Mouse (Mus musculus) stomach, embryonic 16.5 days (tissue): ENCODE measurements at regions not wholly inside any gene's neighbourhood (a gene's known extent, or its start where the extent isn't known, plus 50 kb on each side); places are given as distances from the start of the nearest gene placed in this dataset.
A peak's percentile ranks its signal among the peaks of the same experiment; 100 is the strongest.

ENCODE experiments used
- ATAC-seq: fragments of 200-750 bp; cut with Nextera tagmentation; 2 replicates; pipeline ENCODE4 v1.8.0; 2017; ENCODE audit warnings: moderate number of reproducible peaks, moderate TSS enrichment; ENCODE audit not compliant: insufficient read depth, low FRiP score
- H3K27ac ChIP-seq: fragments of 300-500 bp; sonication (generic); 2 replicates; pipeline ENCODE4 v1.5.1; 2014; ENCODE audit warnings: low read length
- H3K27me3 ChIP-seq: fragments of 300-500 bp; sonication (generic); 2 replicates; pipeline ENCODE4 v1.6.1; 2014; ENCODE audit warnings: low read length, control low read depth, mixed read lengths; ENCODE audit not compliant: control insufficient read depth, insufficient read depth
- H3K36me3 ChIP-seq: fragments of 300-500 bp; sonication (generic); 2 replicates; pipeline ENCODE4 v1.6.1; 2014; ENCODE audit warnings: low read length; ENCODE audit not compliant: control insufficient read depth, insufficient read depth
- H3K4me1 ChIP-seq: fragments of 300-500 bp; sonication (generic); 2 replicates; pipeline ENCODE4 v1.6.1; 2014; ENCODE audit warnings: low read length, control low read depth, mixed read lengths; ENCODE audit not compliant: control insufficient read depth, insufficient read depth
- H3K4me2 ChIP-seq: fragments of 300-500 bp; sonication (generic); 2 replicates; pipeline ENCODE4 v1.6.1; 2014; ENCODE audit warnings: low read depth, low read length, mixed read lengths
- H3K4me3 ChIP-seq: fragments of 300-500 bp; sonication (generic); replicated peaks from 2 replicates; pipeline ENCODE4 v1.5.1; 2014; ENCODE audit warnings: mild to moderate bottlenecking, low read length
- H3K9ac ChIP-seq: fragments of 300-500 bp; sonication (generic); 2 replicates; pipeline ENCODE4 v1.6.1; 2014; ENCODE audit warnings: low read length
- H3K9me3 ChIP-seq: fragments of 300-500 bp; sonication (generic); replicated peaks from 2 replicates; pipeline ENCODE4 v1.6.1; 2016; ENCODE audit warnings: low read length, control low read depth; ENCODE audit not compliant: control insufficient read depth
- WGBS: fragments of 180-500 bp; shearing (Covaris S2); extraction: QIAGEN DNeasy Blood & Tissue Kit; methylation state at CpG from one replicate; pipeline ENCODE4 v1.1.7; 2014; 5-methylcytosine and 5-hydroxymethylcytosine counted together

GRCm38 (mm10) chr9:41229225-41229582, 67.7 kb upstream of the Ubash3b start:
- H3K4me2 ChIP-seq, result peak overlapping the region; percentile 68
- WGBS, result 9% methylated on average over 5 of the region's 5 CpGs
- H3K27me3 ChIP-seq, result no peaks in the 10 kb centered on the region
- H3K9ac ChIP-seq, result peak overlapping the region; percentile 83
- no peaks in the 10 kb centered on the region for H3K9me3 ChIP-seq
- H3K27ac ChIP-seq, result peak overlapping the region; percentile 80
- H3K4me1 ChIP-seq, result 0 out of 2 replicates have a peak, but pooled peaks cover 6% of the 10 kb centered on the region
- no peaks in the 10 kb centered on the region for H3K36me3 ChIP-seq
- no peak; the same call in 1 of the 2 replicates for ATAC-seq
- H3K4me3 ChIP-seq, result peak overlapping the region; percentile 51

DNA sequence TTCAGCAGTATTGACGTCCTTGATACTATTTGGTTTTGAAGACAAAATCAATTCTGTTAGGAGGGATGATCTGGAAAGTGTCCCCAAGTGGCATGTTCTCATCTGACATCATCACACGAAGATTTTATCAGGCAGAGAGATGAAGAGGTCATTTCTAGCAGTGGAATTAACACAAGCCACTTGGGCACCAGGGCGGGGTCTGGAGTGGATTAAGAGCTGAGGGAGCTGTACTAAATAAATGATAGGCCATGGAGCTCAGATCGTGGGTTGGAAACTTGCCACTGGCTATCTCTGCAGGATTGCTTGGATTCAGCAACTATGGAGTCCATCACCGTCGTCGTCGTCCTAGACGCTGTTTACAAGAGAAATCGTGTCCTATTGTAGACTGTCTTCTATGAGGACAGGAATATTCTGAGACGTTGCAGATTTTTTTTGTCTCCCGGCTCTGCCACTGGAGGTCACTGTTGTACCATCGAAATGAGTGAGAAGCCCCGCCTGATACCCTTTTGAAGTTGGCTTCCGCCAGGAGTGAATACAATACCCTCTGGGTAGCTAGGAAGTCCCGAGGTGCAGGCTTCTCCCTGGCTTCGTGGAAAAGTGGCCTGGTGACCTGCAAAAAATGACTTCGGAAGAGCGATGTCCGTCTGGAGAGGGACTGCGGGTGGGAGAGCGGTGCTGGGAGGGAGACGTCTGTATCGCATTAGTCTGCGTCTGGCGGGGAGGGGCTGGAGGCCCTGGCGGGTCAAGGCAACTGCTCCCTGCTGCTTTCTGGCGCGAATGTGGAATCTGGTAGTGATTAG, 67.1 kb upstream of the Ubash3b start:
- H3K4me2 ChIP-seq, result peak overlapping the region; percentile 68
- peak; percentile 92 for ATAC-seq
- H3K4me1 ChIP-seq, result 0 out of 2 replicates have a peak, but pooled peaks cover 9% of the 10 kb centered on the region
- WGBS, result 5% methylated on average over 29 of the region's 29 CpGs
- H3K27ac ChIP-seq, result peak overlapping the region; percentile 80
- no peaks in the 10 kb centered on the region for H3K27me3 ChIP-seq
- no peaks in the 10 kb centered on the region for H3K36me3 ChIP-seq
- H3K9ac ChIP-seq, result peak overlapping the region; percentile 83
- H3K9me3 ChIP-seq, result no peaks in the 10 kb centered on the region
- peak overlapping the region; percentile 51 for H3K4me3 ChIP-seq

DNA sequence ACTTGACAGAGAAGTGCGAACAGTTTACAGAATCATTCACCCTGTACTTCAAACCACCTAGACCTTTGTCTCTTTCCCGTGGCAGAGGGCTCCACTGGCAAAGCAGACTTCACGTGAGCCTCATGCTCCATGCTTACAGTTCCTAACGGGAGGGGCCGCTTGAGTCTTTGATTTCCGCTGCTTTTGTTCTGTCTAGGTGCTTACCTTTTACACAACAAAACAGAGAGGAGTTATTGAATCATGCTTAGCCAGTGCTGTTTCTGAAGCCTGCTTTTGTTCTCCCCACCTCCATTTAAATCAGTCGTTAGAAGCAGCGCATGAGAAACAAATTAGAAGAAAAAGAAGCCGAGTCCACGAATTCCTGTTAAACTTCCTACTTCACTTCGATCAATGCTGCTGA, 61.9 kb upstream of the Ubash3b start:
- 26% methylated on average over 11 of the region's 11 CpGs for WGBS
- Histone ChIP-seq H3K36me3 (no peaks in the 10 kb centered on the region), H3K9ac (peak overlapping the region; percentile 13; the same call in 1 of the 2 replicates), H3K4me3 (no peak overlapping the region), H3K9me3 (no peaks in the 10 kb centered on the region), H3K27ac (no peak overlapping the region), H3K4me1 (peaks cover 9% of the 10 kb centered on the region; the same call in 1 of the 2 replicates), H3K4me2 (peak overlapping the region; percentile 26), H3K27me3 (no peaks in the 10 kb centered on the region)
- ATAC-seq, result no peak

- no peaks in the 10 kb centered on the region for H3K36me3 ChIP-seq
- peaks cover 9% of the 10 kb centered on the region; the same call in 1 of the 2 replicates for H3K4me1 ChIP-seq
- no peak overlapping the region for H3K4me3 ChIP-seq
- no peak overlapping the region for H3K4me2 ChIP-seq
- H3K9ac ChIP-seq, result no peak overlapping the region
- no peaks in the 10 kb centered on the region for H3K9me3 ChIP-seq
- 69% methylated on average over 16 of the region's 16 CpGs for WGBS
- no peak overlapping the region for H3K27ac ChIP-seq
- no peaks in the 10 kb centered on the region for H3K27me3 ChIP-seq
- no peak for ATAC-seq
These were observed 61.0 kb upstream of the Ubash3b start for GRCm38 (mm10) chr9:41222346-41223015.

GRCm38 (mm10) chr9:41221110-41221790, 59.8 kb upstream of the Ubash3b start:
- H3K4me1 ChIP-seq, result peaks cover 9% of the 10 kb centered on the region; the same call in 1 of the 2 replicates
- no peak overlapping the region for H3K4me2 ChIP-seq
- no peaks in the 10 kb centered on the region for H3K9me3 ChIP-seq
- H3K27ac ChIP-seq, result no peak overlapping the region
- H3K4me3 ChIP-seq, result no peak overlapping the region
- 80% methylated on average over 4 of the region's 4 CpGs for WGBS
- H3K36me3 ChIP-seq, result no peaks in the 10 kb centered on the region
- H3K27me3 ChIP-seq, result no peaks in the 10 kb centered on the region
- H3K9ac ChIP-seq, result no peak overlapping the region
- ATAC-seq, result no peak

- Histone ChIP-seq H3K27me3 (no peaks in the 10 kb centered on the region), H3K36me3 (no peaks in the 10 kb centered on the region), H3K4me3 (no peak overlapping the region), H3K9ac (no peak overlapping the region), H3K9me3 (no peaks in the 10 kb centered on the region), H3K4me1 (peaks cover 9% of the 10 kb centered on the region; the same call in 1 of the 2 replicates), H3K27ac (no peak overlapping the region), H3K4me2 (no peak overlapping the region)
- WGBS, result 59% methylated on average over 3 of the region's 3 CpGs
- no peak for ATAC-seq
These were observed 58.7 kb upstream of the Ubash3b start for GRCm38 (mm10) chr9:41220105-41220669.

- no peak for ATAC-seq
- Histone ChIP-seq H3K36me3 (no peaks in the 10 kb centered on the region), H3K4me3 (no peak overlapping the region), H3K4me2 (no peak overlapping the region), H3K9ac (no peak overlapping the region), H3K9me3 (no peaks in the 10 kb centered on the region), H3K4me1 (peaks cover 6% of the 10 kb centered on the region; the same call in 1 of the 2 replicates), H3K27me3 (no peaks in the 10 kb centered on the region), H3K27ac (no peak overlapping the region)
- 93% methylated on average over 6 of the region's 6 CpGs for WGBS
These were observed 57.2 kb upstream of the Ubash3b start for GRCm38 (mm10) chr9:41218702-41219101.

- 64% methylated on average over 3 of the region's 3 CpGs for WGBS
These were observed 54.8 kb upstream of the Ubash3b start for GRCm38 (mm10) chr9:41216248-41216647.

More at GRCm38 (mm10) chr9:41216248-41216647, 54.8 kb upstream of the Ubash3b start:
- no peak for ATAC-seq
- no peak overlapping the region for H3K4me2 ChIP-seq
- no peaks in the 10 kb centered on the region for H3K36me3 ChIP-seq
- H3K27me3 ChIP-seq, result no peaks in the 10 kb centered on the region
- H3K27ac ChIP-seq, result no peak overlapping the region
- no peaks in the 10 kb centered on the region for H3K9me3 ChIP-seq
- no peak overlapping the region for H3K9ac ChIP-seq
- H3K4me1 ChIP-seq, result peaks cover 14% of the 10 kb centered on the region
- H3K4me3 ChIP-seq, result no peak overlapping the region
